Mouse (Mus musculus) CH12.LX (cell line): ENCODE measurements at regions not wholly inside any gene's neighbourhood (a gene's known extent, or its start where the extent isn't known, plus 50 kb on each side); places are given as distances from the start of the nearest gene placed in this dataset.

Source experiments
- DNase-seq: peaks from one replicate; pipeline ENCODE4 v3.0.0-alpha.2; 2013; ENCODE audit errors: extremely low read depth
- H3K27ac ChIP-seq: 2 replicates; pipeline ENCODE4 v1.5.1; 2012; ENCODE audit warnings: low read depth, mild to moderate bottlenecking, control low read depth, moderate library complexity; ENCODE audit not compliant: insufficient read depth
- H3K27me3 ChIP-seq: replicated peaks from 2 replicates; pipeline ENCODE3; 2012; ENCODE audit warnings: inconsistent platforms
- H3K36me3 ChIP-seq, 2 experiments: replicated peaks in 1 of 2; 2 replicates each; pipeline versions ENCODE3 to v1.6.1; 2012; ENCODE audit warnings: inconsistent platforms in 1 of 2, low read length in 1 of 2, mild to moderate bottlenecking in 1 of 2, mixed read lengths in 1 of 2, moderate library complexity in 1 of 2; ENCODE audit not compliant: control insufficient read depth in 1 of 2, insufficient read depth in 1 of 2
- H3K4me1 ChIP-seq, 2 experiments: 2 replicates each; pipeline ENCODE4 v1.6.1; 2012; ENCODE audit warnings: inconsistent platforms in 1 of 2, moderate library complexity in 1 of 2; ENCODE audit not compliant: insufficient read depth in 2 of 2, control insufficient read depth in 1 of 2
- H3K4me2 ChIP-seq: 2 replicates; pipeline ENCODE4 v1.6.1; 2012; ENCODE audit warnings: low read depth, mild to moderate bottlenecking, control low read depth; ENCODE audit not compliant: poor library complexity, insufficient read depth, severe bottlenecking
- H3K4me3 ChIP-seq, 3 experiments: fragments of 150-350 bp in 1 of 3; sonication (generic) in 1 of 3; replicated peaks in 1 of 3; 2 replicates each; pipeline versions ENCODE3 to v1.5.1; 2011 to 2012; ENCODE audit warnings: low read depth in 2 of 3, low read length in 2 of 3, mild to moderate bottlenecking in 2 of 3, moderate library complexity in 2 of 3, control low read depth in 1 of 3, improper control_type of control experiment in 1 of 3, inconsistent platforms in 1 of 3, mixed read lengths in 1 of 3; ENCODE audit not compliant: poor library complexity in 1 of 3
- H3K79me2 ChIP-seq: replicated peaks from 2 replicates; pipeline ENCODE4 v1.6.1; 2012; ENCODE audit warnings: mild to moderate bottlenecking, moderate library complexity; ENCODE audit not compliant: control insufficient read depth, poor library complexity, insufficient read depth, severe bottlenecking; ENCODE audit errors: extremely low read depth
- H3K9ac ChIP-seq: 2 replicates; pipeline ENCODE4 v1.6.1; 2012; ENCODE audit warnings: low read depth, mild to moderate bottlenecking, control low read depth, moderate library complexity; ENCODE audit not compliant: insufficient read depth
- H3K9me3 ChIP-seq: replicated peaks from 2 replicates; pipeline ENCODE3; 2012; ENCODE audit warnings: low read length, inconsistent platforms, mixed read lengths
- BHLHE40 ChIP-seq: IDR thresholded peaks from 2 replicates; pipeline ENCODE4 v1.6.1; 2011; ENCODE audit warnings: mild to moderate bottlenecking, low read depth, low read length, improper control_type of control experiment
- CHD1 ChIP-seq: IDR thresholded peaks from 2 replicates; pipeline ENCODE4 v1.6.1; 2012; ENCODE audit warnings: low read depth, low read length, improper control_type of control experiment, inconsistent platforms
- E2F4 ChIP-seq: IDR thresholded peaks from 2 replicates; pipeline ENCODE4 v1.6.1; 2011; ENCODE audit warnings: low read depth, low read length, improper control_type of control experiment; ENCODE audit not compliant: insufficient replicate concordance
- ELF1 ChIP-seq: IDR thresholded peaks from 2 replicates; pipeline ENCODE4 v1.6.1; 2014; ENCODE audit warnings: low read depth, mild to moderate bottlenecking, inconsistent platforms, low read length, improper control_type of control experiment
- ETS1 ChIP-seq: conservative IDR thresholded peaks from 2 replicates; pipeline ENCODE4 v1.6.1; 2012; ENCODE audit warnings: low read depth, mild to moderate bottlenecking, inconsistent platforms, low read length, improper control_type of control experiment, moderate library complexity
- GABPA ChIP-seq: IDR thresholded peaks from 2 replicates; pipeline ENCODE4 v1.6.1; 2012; ENCODE audit warnings: low read depth, low read length, improper control_type of control experiment, inconsistent platforms; ENCODE audit not compliant: insufficient replicate concordance
- HCFC1 ChIP-seq: IDR thresholded peaks from 2 replicates; pipeline ENCODE4 v1.6.1; 2012; ENCODE audit warnings: low read depth, mild to moderate bottlenecking, inconsistent platforms, low read length, improper control_type of control experiment
- IRF4 ChIP-seq: IDR thresholded peaks from 2 replicates; pipeline ENCODE4 v1.6.1; 2014; ENCODE audit warnings: low read depth, mild to moderate bottlenecking, inconsistent platforms, low read length, improper control_type of control experiment
- JUN ChIP-seq: IDR thresholded peaks from 2 replicates; pipeline ENCODE4 v1.6.1; 2011; ENCODE audit warnings: low read depth, mild to moderate bottlenecking, low read length, improper control_type of control experiment, moderate library complexity; ENCODE audit not compliant: insufficient read depth
- JUND ChIP-seq: conservative IDR thresholded peaks from 2 replicates; pipeline ENCODE4 v1.6.1; 2011; ENCODE audit warnings: low read depth, low read length, improper control_type of control experiment
- MAFK ChIP-seq: IDR thresholded peaks from 2 replicates; pipeline ENCODE4 v1.6.1; 2011; ENCODE audit warnings: low read length, improper control_type of control experiment; ENCODE audit not compliant: insufficient replicate concordance
- MAX ChIP-seq: IDR thresholded peaks from 2 replicates; pipeline ENCODE4 v1.6.1; 2011; ENCODE audit warnings: low read length, improper control_type of control experiment
- MAZ ChIP-seq: IDR thresholded peaks from 2 replicates; pipeline ENCODE4 v1.6.1; 2012; ENCODE audit warnings: low read depth, mild to moderate bottlenecking, inconsistent platforms, low read length, improper control_type of control experiment, moderate library complexity
- NELFE ChIP-seq: IDR thresholded peaks from 2 replicates; pipeline ENCODE4 v1.6.1; 2011; ENCODE audit warnings: low read depth, low read length, improper control_type of control experiment
- POLR2A ChIP-seq: IDR thresholded peaks from 2 replicates; pipeline ENCODE4 v1.6.1; 2011; ENCODE audit warnings: low read depth, mild to moderate bottlenecking, improper control_type of control experiment, low read length
- RAD21 ChIP-seq: IDR thresholded peaks from 2 replicates; pipeline ENCODE4 v1.6.1; 2011; ENCODE audit warnings: low read depth, mild to moderate bottlenecking, low read length, improper control_type of control experiment, moderate library complexity
- RCOR1 ChIP-seq: conservative IDR thresholded peaks from 2 replicates; pipeline ENCODE4 v1.6.1; 2012; ENCODE audit warnings: low read depth, mild to moderate bottlenecking, inconsistent platforms, low read length, improper control_type of control experiment
- SIN3A ChIP-seq: IDR thresholded peaks from 2 replicates; pipeline ENCODE4 v1.6.1; 2012; ENCODE audit warnings: low read length, improper control_type of control experiment, inconsistent platforms
- SMC3 ChIP-seq: IDR thresholded peaks from 2 replicates; pipeline ENCODE4 v1.6.1; 2011; ENCODE audit warnings: low read depth, low read length, improper control_type of control experiment
- USF1 ChIP-seq: IDR thresholded peaks from 2 replicates; pipeline ENCODE4 v1.6.1; 2014; ENCODE audit warnings: low read depth, mild to moderate bottlenecking, inconsistent platforms, low read length, improper control_type of control experiment
- dilution Hi-C: fragments of 300-500 bp; cut with MboI; formaldehyde crosslinking; loops from 2 replicates; pipeline ENCODE4 v1.14.3; 2020; ENCODE audit warnings: low sequenced_read_pairs; ENCODE audit not compliant: extremely low pct_unique_long_range_greater_than_20kb, extremely low pct_ligation_motif_present
- in situ Hi-C: fragments of 300-500 bp; cut with MboI; formaldehyde crosslinking; loops from 3 replicates; pipeline ENCODE4 v1.14.3; 2019; ENCODE audit warnings: low sequenced_read_pairs, low pct_ligation_motif_present, low pct_unique_long_range_greater_than_20kb, mixed read lengths

GRCm38 (mm10) chr10:106273335-106273734, 196.8 kb upstream of the Ppfia2 start:
- Histone ChIP-seq H3K27ac (no peak overlapping the region), H3K4me2 (no peak overlapping the region), H3K4me3 (no peak overlapping the region), H3K9ac (no peak overlapping the region), H3K4me1 (no peaks in the 10 kb centered on the region), H3K36me3 (no peaks in the 10 kb centered on the region)
- TF ChIP-seq JUN (no peak), E2F4 (no peak), ETS1 (no peak), GABPA (no peak), BHLHE40 (no peak), POLR2A (no peak), MAZ (no peak), HCFC1 (no peak), ELF1 (no peak), CHD1 (no peak), USF1 (no peak)
- TF ChIP-seq, all 38 proteins: peak for 0
- in situ Hi-C loops, result no loop called here
- dilution Hi-C loops, result no loop called here
- H3K27me3 ChIP-seq, result no peaks in the 10 kb centered on the region
- H3K79me2 ChIP-seq, result no peaks in the 10 kb centered on the region
- DNase-seq, result no peak
- peaks cover 16% of the 10 kb centered on the region for H3K9me3 ChIP-seq

GRCm38 (mm10) chr10:106289951-106290350, 180.2 kb upstream of the Ppfia2 start:
- no peak overlapping the region for H3K4me2 ChIP-seq
- DNase-seq, result no peak
- no peak overlapping the region for H3K4me3 ChIP-seq
- peaks cover 19% of the 10 kb centered on the region for H3K9me3 ChIP-seq
- no peaks in the 10 kb centered on the region for H3K79me2 ChIP-seq
- in situ Hi-C loops, result no loop called here
- no peaks in the 10 kb centered on the region for H3K36me3 ChIP-seq
- H3K27ac ChIP-seq, result no peak overlapping the region
- no peak for TF ChIP-seq SMC3
- no peak for TF ChIP-seq JUND
- no peak for TF ChIP-seq JUN
- no peak for TF ChIP-seq IRF4
- no peak for TF ChIP-seq NELFE
- TF ChIP-seq POLR2A, result no peak
- TF ChIP-seq MAZ, result no peak
- TF ChIP-seq SIN3A, result no peak
- no peak for TF ChIP-seq MAX
- no peak for TF ChIP-seq RAD21
- TF ChIP-seq E2F4, result no peak
- no peak for TF ChIP-seq USF1
- no peak for TF ChIP-seq RCOR1
- TF ChIP-seq MAFK, result no peak
- no peaks in the 10 kb centered on the region for H3K4me1 ChIP-seq
- H3K27me3 ChIP-seq, result no peaks in the 10 kb centered on the region
- H3K9ac ChIP-seq, result no peak overlapping the region
- dilution Hi-C loops, result no loop called here
